Mouse (Mus musculus): Measurements from ENCODE around the gene Atr.
A peak's percentile ranks its signal among the peaks of the same experiment; 100 is the strongest.

Gene Atr

DNA sequence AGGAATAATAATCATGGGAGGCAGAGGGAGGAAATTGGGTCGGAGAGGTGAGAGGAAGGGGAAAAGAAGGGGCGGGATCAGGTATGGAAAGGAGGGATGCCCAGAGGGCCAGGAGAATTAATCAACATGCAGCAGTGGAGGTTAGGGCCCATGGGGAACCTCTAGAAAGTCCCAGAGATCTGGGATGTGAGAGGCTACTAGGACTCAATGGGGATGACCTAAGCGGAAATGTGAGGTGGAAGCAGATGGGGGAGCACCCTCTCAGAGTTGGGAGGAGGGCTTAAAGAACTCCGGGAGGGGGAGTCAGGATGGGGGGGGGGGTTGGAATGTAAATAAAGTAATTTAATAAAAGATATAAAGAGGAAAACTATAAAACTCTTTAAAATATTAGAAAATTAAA lies 96.3 kb downstream of the Atr start:
- no peak for DNase-seq (ENCODE audit: low read depth)

DNA sequence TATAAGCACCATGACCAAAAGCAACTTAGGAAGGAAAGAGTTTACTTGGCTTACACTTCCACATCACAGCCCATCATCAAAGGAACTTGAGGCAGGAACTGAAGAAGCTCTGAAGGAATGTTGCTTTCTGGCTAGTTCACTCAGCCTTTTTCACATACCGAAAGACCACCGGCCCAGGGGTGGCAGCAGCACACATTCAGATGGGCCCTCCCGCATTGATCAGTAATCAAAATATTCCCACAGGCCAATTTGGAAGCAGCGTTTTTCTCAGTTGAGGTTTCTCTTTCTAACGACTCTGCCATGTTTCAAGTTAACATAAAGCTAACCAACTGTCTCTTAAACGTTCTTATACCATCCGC lies 96.8 kb downstream of the Atr start:
- DNase-seq (ENCODE audit: low read depth): no peak

DNA sequence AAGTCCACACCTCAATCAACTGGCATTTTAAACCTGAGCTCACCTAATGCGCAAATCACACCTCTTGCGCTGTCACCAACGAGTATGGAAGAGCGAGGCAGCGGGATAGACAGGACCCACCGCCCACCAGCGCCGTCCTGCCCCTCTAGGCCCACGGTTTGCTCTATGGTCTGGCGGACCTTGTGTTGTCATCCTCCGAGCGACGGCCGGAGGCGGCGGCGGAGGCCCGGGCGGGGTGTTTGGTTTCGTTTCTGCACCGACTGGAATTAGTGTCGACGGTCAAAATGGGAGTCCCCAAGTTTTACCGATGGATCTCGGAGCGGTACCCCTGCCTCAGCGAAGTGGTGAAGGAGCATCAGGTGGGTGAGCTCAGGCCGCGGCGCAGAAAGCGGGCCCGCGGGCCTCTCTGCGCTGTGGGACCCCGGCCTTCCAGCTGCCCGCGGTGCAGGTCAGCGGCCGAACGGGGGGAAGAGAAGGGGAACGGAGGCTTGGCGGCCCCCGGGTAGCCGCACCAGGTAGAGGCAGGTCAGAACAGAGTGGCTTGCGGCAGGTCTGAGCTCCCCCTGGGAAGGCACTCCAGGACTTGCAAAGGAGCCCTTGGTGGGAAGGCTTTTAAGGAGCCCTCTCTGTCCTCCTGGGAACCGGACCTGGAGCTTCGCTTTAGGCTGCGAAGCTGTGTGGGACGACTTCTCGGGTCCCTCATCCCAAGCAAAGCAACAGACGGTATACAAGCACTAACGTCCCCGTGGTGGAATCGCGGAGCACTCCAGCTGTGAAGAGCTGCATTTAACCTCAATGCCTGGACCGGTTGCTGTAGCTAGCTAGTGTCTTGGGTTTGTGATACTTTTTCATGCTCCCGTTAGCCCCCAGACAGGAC lies 97.4 kb downstream of the Atr start, which contains the start of gene Xrn1:
Xrn1 (plus strand) TSS at position 176 of the 877 bp plus-strand sequence.
- DNase-seq (ENCODE audit: low read depth): peak; percentile 94

DNA sequence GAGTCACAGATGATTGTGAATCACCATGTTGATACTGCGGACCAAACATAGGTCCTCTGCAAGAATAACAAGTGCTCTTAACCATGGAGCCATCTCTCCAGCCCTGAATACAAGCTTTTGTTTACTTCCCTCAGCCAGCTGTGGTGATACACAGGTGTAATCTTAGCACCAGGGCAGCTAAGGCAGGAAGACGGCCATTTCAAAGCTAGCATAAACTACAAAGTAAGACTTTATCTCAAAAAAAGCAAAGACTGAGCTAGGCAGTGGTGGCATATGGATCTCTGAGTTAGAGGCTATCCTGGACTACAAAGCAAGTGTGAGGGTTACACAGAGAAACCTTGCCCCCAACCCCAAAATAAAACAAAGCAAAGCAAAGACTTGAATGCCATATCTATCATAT lies 100.2 kb downstream of the Atr start:
- DNase-seq (ENCODE audit: low read depth): peak; percentile 23

DNA sequence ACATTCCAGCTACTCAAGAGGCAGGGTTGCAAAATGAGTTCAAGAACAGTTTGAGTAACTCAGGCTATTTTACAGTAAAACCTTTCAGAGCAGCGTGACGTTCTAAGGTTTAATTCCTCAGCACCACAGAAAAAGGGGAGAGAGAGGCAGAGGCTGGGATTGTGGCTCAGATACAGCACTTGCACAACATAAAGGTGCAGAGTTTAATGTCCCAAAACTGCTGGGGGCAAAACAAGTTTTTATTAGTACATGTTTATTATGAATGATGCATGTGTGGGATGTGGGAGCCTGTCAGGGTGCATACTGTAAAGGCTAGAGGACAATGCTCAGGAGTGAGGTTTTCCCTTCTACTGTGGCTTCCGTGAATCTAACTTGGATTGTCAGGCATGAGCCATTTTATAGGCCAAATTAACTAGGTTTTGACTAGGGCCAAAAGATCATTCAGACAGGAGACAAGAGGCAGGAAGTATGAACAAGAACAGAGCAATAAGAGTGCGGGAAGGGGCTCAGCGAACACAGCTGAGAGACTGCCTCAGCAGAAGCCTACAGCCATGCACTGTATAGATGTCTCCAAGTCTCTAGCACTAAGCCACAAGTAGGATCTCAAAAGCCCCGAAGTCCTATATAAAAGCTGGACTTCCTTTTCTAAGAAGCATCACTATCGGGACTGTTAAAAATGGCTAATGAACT lies 100.8 kb downstream of the Atr start:
- peak; percentile 39 for DNase-seq (ENCODE audit: low read depth)

DNA sequence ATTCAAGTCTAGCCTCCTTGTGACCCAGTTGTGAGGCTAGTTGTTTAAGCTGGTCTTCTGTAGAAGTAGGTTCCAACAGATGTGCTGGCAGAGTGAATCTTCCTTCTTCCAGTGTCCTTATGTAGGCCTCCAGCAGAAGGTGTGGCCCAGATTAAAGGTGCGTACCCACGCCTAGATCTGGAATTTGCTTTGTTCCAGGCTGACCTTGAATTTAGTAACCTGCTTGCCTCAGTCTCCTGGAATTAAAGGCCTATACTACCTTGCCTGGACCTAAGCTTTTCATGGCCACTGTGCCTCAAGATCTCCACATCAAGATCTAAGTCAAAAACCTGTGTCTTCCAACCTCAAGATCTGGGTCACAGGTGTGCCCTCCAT lies 101.3 kb downstream of the Atr start:
- DNase-seq (ENCODE audit: low read depth): peak; percentile 6

DNA sequence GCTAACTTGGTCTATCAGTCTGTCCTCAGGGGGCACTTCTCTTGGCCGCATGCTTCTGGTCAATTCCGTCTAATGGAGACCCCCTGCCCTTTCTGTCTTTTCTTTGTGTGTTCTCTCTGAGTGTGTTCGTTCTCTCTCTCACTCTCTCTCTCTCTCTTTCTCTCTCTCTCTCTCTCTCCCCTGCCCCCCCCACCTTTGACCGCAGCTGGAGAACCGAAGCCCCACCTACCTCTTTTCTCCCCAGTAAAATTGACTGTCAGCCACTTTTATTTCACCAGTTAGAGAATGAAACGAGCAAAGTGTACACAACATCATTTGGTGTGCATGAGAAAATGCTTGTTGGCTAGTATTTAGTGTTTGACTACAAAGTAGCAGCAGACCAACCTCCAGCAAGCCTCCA lies 101.8 kb downstream of the Atr start:
- peak; percentile 28 for DNase-seq (ENCODE audit: low read depth)

DNA sequence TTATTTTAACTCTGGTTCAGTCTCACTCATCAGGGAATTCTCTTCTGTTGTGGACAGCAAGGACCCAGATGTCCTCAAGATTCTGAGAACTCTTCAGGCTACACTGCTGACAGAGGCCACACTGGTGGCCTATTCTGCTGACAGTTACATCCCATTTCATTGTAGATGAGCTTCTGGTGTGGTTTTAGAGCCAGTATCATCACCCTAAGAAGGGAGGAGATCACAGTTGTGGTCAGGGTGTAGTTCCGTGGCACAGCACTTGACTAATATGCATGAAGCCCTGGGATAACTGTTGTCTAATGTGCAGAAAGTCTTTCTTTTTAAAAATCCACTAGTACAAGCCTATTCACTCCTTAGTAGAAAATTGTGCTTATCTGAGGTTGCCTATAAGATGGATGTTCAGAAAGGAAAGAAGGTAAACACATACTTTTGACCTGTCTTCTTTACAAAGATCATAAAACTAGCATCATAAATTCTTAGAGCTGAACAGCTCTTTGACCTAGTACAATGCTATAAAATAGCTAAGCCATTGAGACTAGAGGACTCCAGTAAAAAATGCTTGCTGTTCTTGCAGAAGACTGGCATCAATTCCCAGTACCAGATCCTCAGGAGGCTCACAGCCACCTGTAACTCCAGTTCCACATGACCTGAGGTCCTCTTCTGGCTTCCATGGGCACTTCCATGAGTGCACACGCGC lies 102.5 kb downstream of the Atr start:
- DNase-seq (ENCODE audit: low read depth): peak; percentile 19

DNA sequence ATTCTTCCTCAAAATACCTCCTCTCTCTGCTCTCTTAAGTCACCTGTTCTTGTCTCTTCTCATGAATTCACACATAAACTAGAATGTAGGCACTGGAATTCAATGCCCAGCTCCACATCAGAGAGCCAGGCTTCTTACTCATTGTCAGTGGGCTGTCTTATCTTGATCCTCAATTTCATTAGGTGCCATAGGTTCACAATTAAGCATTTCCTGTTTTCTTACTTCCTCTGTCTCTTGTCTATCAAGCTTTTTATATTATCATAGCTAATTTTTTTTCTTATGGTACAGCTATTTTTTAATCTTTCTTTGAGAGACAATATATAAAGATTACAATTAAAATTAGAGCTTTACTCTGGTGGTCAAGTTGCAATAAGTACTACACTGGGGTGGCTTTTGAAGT lies 103.7 kb downstream of the Atr start:
- no peak for DNase-seq (ENCODE audit: low read depth)

DNA sequence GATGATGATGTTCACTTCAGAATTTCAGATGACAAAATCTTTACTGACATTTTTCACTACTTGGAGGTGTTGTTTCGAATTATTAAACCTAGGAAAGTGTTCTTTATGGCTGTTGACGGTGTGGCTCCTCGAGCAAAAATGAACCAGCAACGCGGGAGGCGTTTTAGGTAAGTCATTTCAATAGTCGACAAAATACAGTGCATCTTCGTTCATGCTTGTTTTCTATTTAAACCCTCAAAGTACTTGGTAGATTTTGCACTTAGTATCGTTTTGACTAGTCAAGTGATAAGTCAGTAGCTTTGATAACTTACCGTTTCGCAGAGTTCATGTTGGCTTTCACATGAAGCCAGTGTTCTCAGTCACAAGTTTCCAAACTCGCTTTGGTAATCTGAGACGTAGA lies 106.6 kb downstream of the Atr start:
- no peak for DNase-seq (ENCODE audit: low read depth)

DNA sequence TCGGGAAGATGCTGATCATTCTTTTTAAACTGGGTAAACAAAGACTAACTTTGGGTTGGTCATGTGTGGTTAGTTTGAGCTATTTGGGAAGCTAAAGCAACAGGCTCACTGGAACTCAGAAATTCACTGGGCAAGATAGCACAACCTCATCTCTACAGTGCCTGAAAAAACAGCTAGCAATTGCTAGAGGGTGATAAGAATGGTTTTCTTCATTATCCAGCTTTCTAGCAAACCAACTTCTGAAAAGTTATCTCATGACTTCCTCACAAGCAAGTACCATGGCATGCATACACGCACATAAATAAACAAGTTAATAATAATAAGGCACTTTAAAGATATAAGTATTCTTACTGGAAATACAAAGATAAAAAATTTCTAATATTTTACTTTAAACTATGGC lies 120.9 kb downstream of the Atr start:
- no peak for DNase-seq (ENCODE audit: low read depth)

DNA sequence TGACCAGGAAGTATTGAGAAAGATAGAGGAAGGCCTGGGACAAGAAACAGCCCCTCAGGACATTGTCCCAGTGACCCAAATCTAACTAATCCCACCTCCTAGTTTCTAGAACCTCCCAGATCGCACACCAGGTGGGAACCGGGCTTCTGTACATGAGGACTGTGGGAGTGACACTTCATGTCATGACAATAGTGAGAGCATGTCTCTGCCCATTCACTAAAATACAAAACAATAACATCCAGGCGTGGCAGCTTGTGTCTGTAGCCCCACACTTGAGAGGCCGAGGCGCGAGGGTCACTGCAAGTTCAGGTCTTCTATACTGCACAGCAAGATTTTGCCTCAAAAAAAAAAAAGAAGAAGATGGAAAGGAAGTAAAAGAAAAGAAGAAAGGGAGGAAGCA lies 122.5 kb downstream of the Atr start:
- no peak for DNase-seq (ENCODE audit: low read depth)

DNA sequence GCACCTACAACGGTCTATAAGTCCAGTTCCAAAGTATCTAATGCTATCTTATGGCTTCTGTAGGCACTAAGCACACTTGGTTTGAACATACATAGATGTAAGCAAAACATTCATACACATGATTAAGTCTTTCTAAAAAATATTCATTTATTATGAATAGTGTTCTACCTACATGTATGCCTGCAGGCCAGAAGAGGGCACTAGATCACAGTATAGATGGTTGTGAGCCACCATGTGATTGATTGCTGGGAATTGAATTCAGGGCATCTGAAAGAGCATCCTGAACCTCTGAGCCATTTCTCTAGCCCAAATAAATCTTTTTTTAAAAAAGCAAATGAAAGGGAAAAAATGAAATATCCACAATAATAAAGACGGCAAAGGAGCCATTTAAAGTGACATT lies 134.9 kb downstream of the Atr start:
- peak; percentile 13 for DNase-seq (ENCODE audit: low read depth)
